Mouse (Mus musculus): Measurements from ENCODE around the gene Dtnbp1. TPM values are rescaled to one million over a fixed set of nuclear protein-coding genes. Genes with fewer than 3 reads are reported as not detected.

Dtnbp1 gene
- polyA plus RNA-seq, 1 experiment from 2014 or later = 64.9 TPM

GRCm38 (mm10) chr13:44999211-44999610 lies 2.7 kb downstream of the Dtnbp1 start:
- Histone ChIP-seq H3K9me3 (no peaks in the 10 kb centered on the region), H3K4me3 (no peak overlapping the region), H3K27me3 (no peaks in the 10 kb centered on the region), H3K4me1 (peaks cover 18% of the 10 kb centered on the region), H3K4me2 (no peak overlapping the region), H3K27ac (no peak overlapping the region), H3K9ac (no peak overlapping the region), H3K36me3 (peaks cover 3% of the 10 kb centered on the region; the same call in 1 of the 2 replicates)
- no peak for ATAC-seq (ENCODE audit: insufficient number of reproducible peaks, low FRiP score, low TSS enrichment, low read depth)
- WGBS = 87% methylated on average over 12 of the region's 12 CpGs

GRCm38 (mm10) chr13:44996339-44996738 lies 5.6 kb downstream of the Dtnbp1 start:
- WGBS = 89% methylated on average over 5 of the region's 5 CpGs
- peaks cover 19% of the 10 kb centered on the region; the same call in 1 of the 2 replicates for H3K4me1 ChIP-seq
- ATAC-seq (ENCODE audit: insufficient number of reproducible peaks, low FRiP score, low TSS enrichment, low read depth) = no peak
- no peaks in the 10 kb centered on the region for H3K9me3 ChIP-seq
- H3K27ac ChIP-seq = no peak overlapping the region
- H3K36me3 ChIP-seq = peaks cover 3% of the 10 kb centered on the region; the same call in 1 of the 2 replicates
- no peaks in the 10 kb centered on the region for H3K27me3 ChIP-seq
- no peak overlapping the region for H3K4me3 ChIP-seq
- no peak overlapping the region for H3K4me2 ChIP-seq
- H3K9ac ChIP-seq = no peak overlapping the region

GRCm38 (mm10) chr13:44992550-44993205 lies 9.3 kb downstream of the Dtnbp1 start:
- ATAC-seq (ENCODE audit: insufficient number of reproducible peaks, low FRiP score, low TSS enrichment, low read depth) = no peak
- no peak overlapping the region for H3K4me2 ChIP-seq
- WGBS = 62% methylated on average over 10 of the region's 10 CpGs
- H3K36me3 ChIP-seq = peaks cover 18% of the 10 kb centered on the region; the same call in 1 of the 2 replicates
- H3K27ac ChIP-seq = no peak overlapping the region
- no peak overlapping the region for H3K9ac ChIP-seq
- no peaks in the 10 kb centered on the region for H3K9me3 ChIP-seq
- no peak overlapping the region for H3K4me3 ChIP-seq
- no peaks in the 10 kb centered on the region for H3K27me3 ChIP-seq
- H3K4me1 ChIP-seq = peaks cover 9% of the 10 kb centered on the region; the same call in 1 of the 2 replicates

GRCm38 (mm10) chr13:44991936-44992335 lies 10.0 kb downstream of the Dtnbp1 start:
- no peak overlapping the region for H3K27ac ChIP-seq
- no peak for ATAC-seq (ENCODE audit: insufficient number of reproducible peaks, low FRiP score, low TSS enrichment, low read depth)
- H3K4me3 ChIP-seq = no peak overlapping the region
- no peaks in the 10 kb centered on the region for H3K27me3 ChIP-seq
- peaks cover 22% of the 10 kb centered on the region; the same call in 1 of the 2 replicates for H3K36me3 ChIP-seq
- no peaks in the 10 kb centered on the region for H3K9me3 ChIP-seq
- 65% methylated on average over 4 of the region's 4 CpGs for WGBS
- H3K9ac ChIP-seq = no peak overlapping the region
- H3K4me1 ChIP-seq = peaks cover 9% of the 10 kb centered on the region; the same call in 1 of the 2 replicates
- no peak overlapping the region for H3K4me2 ChIP-seq

- ATAC-seq (ENCODE audit: insufficient number of reproducible peaks, low FRiP score, low TSS enrichment, low read depth) = no peak
- Histone ChIP-seq H3K9me3 (no peaks in the 10 kb centered on the region), H3K9ac (no peak overlapping the region), H3K36me3 (peaks cover 22% of the 10 kb centered on the region; the same call in 1 of the 2 replicates), H3K4me2 (no peak overlapping the region), H3K4me1 (peaks cover 9% of the 10 kb centered on the region; the same call in 1 of the 2 replicates), H3K27ac (no peak overlapping the region), H3K4me3 (no peak overlapping the region), H3K27me3 (no peaks in the 10 kb centered on the region)
- WGBS = 86% methylated on average over 7 of the region's 7 CpGs
Measured at GRCm38 (mm10) chr13:44990073-44990682, 11.8 kb downstream of the Dtnbp1 start.

- Histone ChIP-seq H3K9ac (no peak overlapping the region), H3K27ac (no peak overlapping the region), H3K36me3 (peaks cover 31% of the 10 kb centered on the region), H3K4me2 (no peak overlapping the region), H3K4me1 (no peaks in the 10 kb centered on the region), H3K4me3 (no peak overlapping the region), H3K9me3 (no peaks in the 10 kb centered on the region), H3K27me3 (no peaks in the 10 kb centered on the region)
- ATAC-seq (ENCODE audit: insufficient number of reproducible peaks, low FRiP score, low TSS enrichment, low read depth) = no peak
- WGBS = 58% methylated on average over 2 of the region's 2 CpGs
Measured at GRCm38 (mm10) chr13:44986352-44986751, 15.6 kb downstream of the Dtnbp1 start.

- 71% methylated on average over 2 of the region's 2 CpGs for WGBS
- Histone ChIP-seq H3K36me3 (peaks cover 35% of the 10 kb centered on the region), H3K4me2 (no peak overlapping the region)
Measured at GRCm38 (mm10) chr13:44985321-44985720, 16.6 kb downstream of the Dtnbp1 start.

GRCm38 (mm10) chr13:44983635-44984401 lies 18.1 kb downstream of the Dtnbp1 start:
- Histone ChIP-seq H3K27ac (no peak overlapping the region), H3K9me3 (no peaks in the 10 kb centered on the region), H3K27me3 (no peaks in the 10 kb centered on the region), H3K4me2 (no peak overlapping the region), H3K4me3 (no peak overlapping the region), H3K36me3 (peaks cover 31% of the 10 kb centered on the region), H3K9ac (no peak overlapping the region), H3K4me1 (no peaks in the 10 kb centered on the region)
- no peak for ATAC-seq (ENCODE audit: insufficient number of reproducible peaks, low FRiP score, low TSS enrichment, low read depth)
- 80% methylated on average over 5 of the region's 5 CpGs for WGBS

More at GRCm38 (mm10) chr13:44985321-44985720, 16.6 kb downstream of the Dtnbp1 start:
- no peak overlapping the region for H3K4me3 ChIP-seq
- H3K9me3 ChIP-seq = no peaks in the 10 kb centered on the region
- no peak overlapping the region for H3K9ac ChIP-seq
- H3K4me1 ChIP-seq = no peaks in the 10 kb centered on the region
- no peaks in the 10 kb centered on the region for H3K27me3 ChIP-seq
- ATAC-seq (ENCODE audit: insufficient number of reproducible peaks, low FRiP score, low TSS enrichment, low read depth) = no peak
- H3K27ac ChIP-seq = no peak overlapping the region

- Histone ChIP-seq H3K4me2 (no peak overlapping the region), H3K4me1 (no peaks in the 10 kb centered on the region), H3K9me3 (no peaks in the 10 kb centered on the region), H3K9ac (no peak overlapping the region), H3K36me3 (peaks cover 22% of the 10 kb centered on the region), H3K27ac (no peak overlapping the region), H3K4me3 (no peak overlapping the region), H3K27me3 (no peaks in the 10 kb centered on the region)
- 81% methylated on average over 7 of the region's 7 CpGs for WGBS
- ATAC-seq (ENCODE audit: insufficient number of reproducible peaks, low FRiP score, low TSS enrichment, low read depth) = no peak
Measured at GRCm38 (mm10) chr13:44982799-44983198, 19.1 kb downstream of the Dtnbp1 start.

- H3K9ac ChIP-seq = no peak overlapping the region
- WGBS = 93% methylated on average over 7 of the region's 7 CpGs
- no peak overlapping the region for H3K4me3 ChIP-seq
- peaks cover 11% of the 10 kb centered on the region for H3K36me3 ChIP-seq
- no peak overlapping the region for H3K4me2 ChIP-seq
- no peaks in the 10 kb centered on the region for H3K27me3 ChIP-seq
- H3K9me3 ChIP-seq = no peaks in the 10 kb centered on the region
- no peak overlapping the region for H3K27ac ChIP-seq
- no peaks in the 10 kb centered on the region for H3K4me1 ChIP-seq
- no peak for ATAC-seq (ENCODE audit: insufficient number of reproducible peaks, low FRiP score, low TSS enrichment, low read depth)
Measured at GRCm38 (mm10) chr13:44979433-44979832, 22.5 kb downstream of the Dtnbp1 start.

GRCm38 (mm10) chr13:44977483-44978141 lies 24.3 kb downstream of the Dtnbp1 start:
- H3K27ac ChIP-seq = no peak overlapping the region
- no peaks in the 10 kb centered on the region for H3K4me1 ChIP-seq
- ATAC-seq (ENCODE audit: insufficient number of reproducible peaks, low FRiP score, low TSS enrichment, low read depth) = no peak
- no peaks in the 10 kb centered on the region for H3K27me3 ChIP-seq
- WGBS = 83% methylated on average over 2 of the region's 2 CpGs
- H3K36me3 ChIP-seq = peaks cover 8% of the 10 kb centered on the region
- no peak overlapping the region for H3K4me3 ChIP-seq
- H3K9ac ChIP-seq = no peak overlapping the region
- H3K9me3 ChIP-seq = no peaks in the 10 kb centered on the region
- H3K4me2 ChIP-seq = no peak overlapping the region

Measured in limb, embryonic 15.5 days (tissue).